Mouse (Mus musculus) lung, postnatal 0 days (tissue): ENCODE results near the gene Negr1.
A peak's percentile ranks its signal among the peaks of the same experiment; 100 is the strongest.

Experiments
- CTCF ChIP-seq: IDR thresholded peaks from 2 replicates; pipeline ENCODE4 v1.5.1; 2016; ENCODE audit warnings: antibody characterized with exemption, mild to moderate bottlenecking
- EP300 ChIP-seq: IDR thresholded peaks from 2 replicates; pipeline ENCODE4 v1.6.1; 2016; ENCODE audit warnings: antibody characterized with exemption, mild to moderate bottlenecking, control low read depth

- TF ChIP-seq EP300 (peak; percentile 66; the same call in 1 of the 2 replicates), CTCF (no peak)
Observed at GRCm38 (mm10) chr3:156796061-156796691, 234.6 kb downstream of the Negr1 start.
